Mouse (Mus musculus) thymus, adult 2 months (tissue): Measurements from ENCODE around the gene Cachd1.

ENCODE experiments used
- CTCF ChIP-seq: fragments of 200-500 bp; IDR thresholded peaks from 2 replicates; pipeline ENCODE4 v1.5.1; 2012; ENCODE audit warnings: mild to moderate bottlenecking, control low read depth, low read length, moderate library complexity, borderline replicate concordance; ENCODE audit not compliant: control insufficient read depth, poor library complexity, insufficient read depth; ENCODE audit errors: extremely low read depth
- POLR2A ChIP-seq: fragments of 200-500 bp; IDR thresholded peaks from 2 replicates; pipeline ENCODE4 v1.6.1; 2012; ENCODE audit warnings: mild to moderate bottlenecking, low read length, control low read depth, moderate library complexity; ENCODE audit not compliant: control insufficient read depth, poor library complexity, insufficient read depth; ENCODE audit errors: extremely low read depth

GRCm38 (mm10) chr4:100923598-100923997 lies 147.1 kb downstream of the Cachd1 start:
- TF ChIP-seq POLR2A (no peak), CTCF (no peak)
